Mouse (Mus musculus) CH12.LX (cell line): Measurements from ENCODE around the gene Casz1. TPM values are rescaled to one million over a fixed set of nuclear protein-coding genes. Genes with fewer than 3 reads are reported as not detected.

Source experiments
- DNase-seq: peaks from one replicate; pipeline ENCODE4 v3.0.0-alpha.2; 2013; ENCODE audit errors: extremely low read depth
- H3K27ac ChIP-seq: 2 replicates; pipeline ENCODE4 v1.5.1; 2012; ENCODE audit warnings: low read depth, mild to moderate bottlenecking, control low read depth, moderate library complexity; ENCODE audit not compliant: insufficient read depth
- H3K27me3 ChIP-seq: replicated peaks from 2 replicates; pipeline ENCODE3; 2012; ENCODE audit warnings: inconsistent platforms
- H3K36me3 ChIP-seq, 2 experiments: replicated peaks in 1 of 2; 2 replicates each; pipeline versions ENCODE3 to v1.6.1; 2012; ENCODE audit warnings: inconsistent platforms in 1 of 2, low read length in 1 of 2, mild to moderate bottlenecking in 1 of 2, mixed read lengths in 1 of 2, moderate library complexity in 1 of 2; ENCODE audit not compliant: control insufficient read depth in 1 of 2, insufficient read depth in 1 of 2
- H3K4me1 ChIP-seq, 2 experiments: 2 replicates each; pipeline ENCODE4 v1.6.1; 2012; ENCODE audit warnings: inconsistent platforms in 1 of 2, moderate library complexity in 1 of 2; ENCODE audit not compliant: insufficient read depth in 2 of 2, control insufficient read depth in 1 of 2
- H3K4me2 ChIP-seq: 2 replicates; pipeline ENCODE4 v1.6.1; 2012; ENCODE audit warnings: low read depth, mild to moderate bottlenecking, control low read depth; ENCODE audit not compliant: poor library complexity, insufficient read depth, severe bottlenecking
- H3K4me3 ChIP-seq, 3 experiments: fragments of 150-350 bp in 1 of 3; sonication (generic) in 1 of 3; replicated peaks in 1 of 3; 2 replicates each; pipeline versions ENCODE3 to v1.5.1; 2011 to 2012; ENCODE audit warnings: low read depth in 2 of 3, low read length in 2 of 3, mild to moderate bottlenecking in 2 of 3, moderate library complexity in 2 of 3, control low read depth in 1 of 3, improper control_type of control experiment in 1 of 3, inconsistent platforms in 1 of 3, mixed read lengths in 1 of 3; ENCODE audit not compliant: poor library complexity in 1 of 3
- H3K79me2 ChIP-seq: replicated peaks from 2 replicates; pipeline ENCODE4 v1.6.1; 2012; ENCODE audit warnings: mild to moderate bottlenecking, moderate library complexity; ENCODE audit not compliant: control insufficient read depth, poor library complexity, insufficient read depth, severe bottlenecking; ENCODE audit errors: extremely low read depth
- H3K9ac ChIP-seq: 2 replicates; pipeline ENCODE4 v1.6.1; 2012; ENCODE audit warnings: low read depth, mild to moderate bottlenecking, control low read depth, moderate library complexity; ENCODE audit not compliant: insufficient read depth
- H3K9me3 ChIP-seq: replicated peaks from 2 replicates; pipeline ENCODE3; 2012; ENCODE audit warnings: low read length, inconsistent platforms, mixed read lengths
- BHLHE40 ChIP-seq: IDR thresholded peaks from 2 replicates; pipeline ENCODE4 v1.6.1; 2011; ENCODE audit warnings: mild to moderate bottlenecking, low read depth, low read length, improper control_type of control experiment
- CHD1 ChIP-seq: IDR thresholded peaks from 2 replicates; pipeline ENCODE4 v1.6.1; 2012; ENCODE audit warnings: low read depth, low read length, improper control_type of control experiment, inconsistent platforms
- ELF1 ChIP-seq: IDR thresholded peaks from 2 replicates; pipeline ENCODE4 v1.6.1; 2014; ENCODE audit warnings: low read depth, mild to moderate bottlenecking, inconsistent platforms, low read length, improper control_type of control experiment
- HCFC1 ChIP-seq: IDR thresholded peaks from 2 replicates; pipeline ENCODE4 v1.6.1; 2012; ENCODE audit warnings: low read depth, mild to moderate bottlenecking, inconsistent platforms, low read length, improper control_type of control experiment
- MAFK ChIP-seq: IDR thresholded peaks from 2 replicates; pipeline ENCODE4 v1.6.1; 2011; ENCODE audit warnings: low read length, improper control_type of control experiment; ENCODE audit not compliant: insufficient replicate concordance
- MEF2A ChIP-seq: IDR thresholded peaks from 2 replicates; pipeline ENCODE4 v1.6.1; 2014; ENCODE audit warnings: low read depth, mild to moderate bottlenecking, inconsistent platforms, low read length, improper control_type of control experiment, borderline replicate concordance
- MXI1 ChIP-seq: IDR thresholded peaks from 2 replicates; pipeline ENCODE4 v1.6.1; 2011; ENCODE audit warnings: mild to moderate bottlenecking, low read depth, low read length, improper control_type of control experiment
- MYC ChIP-seq: IDR thresholded peaks from 2 replicates; pipeline ENCODE4 v1.6.1; 2011; ENCODE audit warnings: low read depth, mild to moderate bottlenecking, improper control_type of control experiment, low read length
- NRF1 ChIP-seq: IDR thresholded peaks from 2 replicates; pipeline ENCODE4 v1.6.1; 2014; ENCODE audit warnings: low read depth, mild to moderate bottlenecking, inconsistent platforms, low read length, improper control_type of control experiment, moderate library complexity
- PAX5 ChIP-seq: IDR thresholded peaks from 2 replicates; pipeline ENCODE4 v1.6.1; 2012; ENCODE audit warnings: low read length, inconsistent platforms, mixed read lengths
- POLR2A ChIP-seq: IDR thresholded peaks from 2 replicates; pipeline ENCODE4 v1.6.1; 2011; ENCODE audit warnings: low read depth, mild to moderate bottlenecking, improper control_type of control experiment, low read length
- POLR2AphosphoS2 ChIP-seq: IDR thresholded peaks from 2 replicates; pipeline ENCODE4 v1.6.1; 2011; ENCODE audit warnings: low read depth, low read length, improper control_type of control experiment
- RAD21 ChIP-seq: IDR thresholded peaks from 2 replicates; pipeline ENCODE4 v1.6.1; 2011; ENCODE audit warnings: low read depth, mild to moderate bottlenecking, low read length, improper control_type of control experiment, moderate library complexity
- SIN3A ChIP-seq: IDR thresholded peaks from 2 replicates; pipeline ENCODE4 v1.6.1; 2012; ENCODE audit warnings: low read length, improper control_type of control experiment, inconsistent platforms
- TBP ChIP-seq: conservative IDR thresholded peaks from 2 replicates; pipeline ENCODE4 v1.6.1; 2011; ENCODE audit warnings: low read depth, low read length, improper control_type of control experiment
- UBTF ChIP-seq: IDR thresholded peaks from 2 replicates; pipeline ENCODE4 v1.6.1; 2012; ENCODE audit warnings: low read depth, mild to moderate bottlenecking, inconsistent platforms, low read length, improper control_type of control experiment, moderate library complexity
- USF1 ChIP-seq: IDR thresholded peaks from 2 replicates; pipeline ENCODE4 v1.6.1; 2014; ENCODE audit warnings: low read depth, mild to moderate bottlenecking, inconsistent platforms, low read length, improper control_type of control experiment
- ZKSCAN1 ChIP-seq: IDR thresholded peaks from 2 replicates; pipeline ENCODE4 v1.6.1; 2012; ENCODE audit warnings: low read depth, inconsistent platforms, low read length, improper control_type of control experiment, borderline replicate concordance
- ZMIZ1 ChIP-seq: IDR thresholded peaks from 2 replicates; pipeline ENCODE4 v1.6.1; 2012; ENCODE audit warnings: low read depth, mild to moderate bottlenecking, inconsistent platforms, low read length, improper control_type of control experiment
- dilution Hi-C: fragments of 300-500 bp; cut with MboI; formaldehyde crosslinking; loops from 2 replicates; pipeline ENCODE4 v1.14.3; 2020; ENCODE audit warnings: low sequenced_read_pairs; ENCODE audit not compliant: extremely low pct_unique_long_range_greater_than_20kb, extremely low pct_ligation_motif_present
- in situ Hi-C: fragments of 300-500 bp; cut with MboI; formaldehyde crosslinking; loops from 3 replicates; pipeline ENCODE4 v1.14.3; 2019; ENCODE audit warnings: low sequenced_read_pairs, low pct_ligation_motif_present, low pct_unique_long_range_greater_than_20kb, mixed read lengths
- polyA plus RNA-seq: library from polyadenylated mRNA; unstranded; fragments of >175 nt; gene quantifications from 2 replicates; pipeline ENCODE4 v1.2.1, GENCODE M21; 2012; ENCODE audit warnings: low read depth; ENCODE audit not compliant: insufficient read length
- total RNA-seq, 2 experiments: library from RNA; depleted of rRNA; stranded (reverse); fragments of 300-350 nt in 1 of 2; fragments of >200 nt in 1 of 2; gene quantifications; 2 replicates each; pipeline ENCODE4 v1.2.3; 2012 to 2014

Casz1 gene
- total RNA-seq (2012; rRNA removed) (0.13 and 0.17 TPM in 2 replicates), total RNA-seq (2014; rRNA removed) (0.12 and 0.23 TPM in 2 replicates), polyA plus RNA-seq (0.36 and 0.37 TPM in 2 replicates)

DNA sequence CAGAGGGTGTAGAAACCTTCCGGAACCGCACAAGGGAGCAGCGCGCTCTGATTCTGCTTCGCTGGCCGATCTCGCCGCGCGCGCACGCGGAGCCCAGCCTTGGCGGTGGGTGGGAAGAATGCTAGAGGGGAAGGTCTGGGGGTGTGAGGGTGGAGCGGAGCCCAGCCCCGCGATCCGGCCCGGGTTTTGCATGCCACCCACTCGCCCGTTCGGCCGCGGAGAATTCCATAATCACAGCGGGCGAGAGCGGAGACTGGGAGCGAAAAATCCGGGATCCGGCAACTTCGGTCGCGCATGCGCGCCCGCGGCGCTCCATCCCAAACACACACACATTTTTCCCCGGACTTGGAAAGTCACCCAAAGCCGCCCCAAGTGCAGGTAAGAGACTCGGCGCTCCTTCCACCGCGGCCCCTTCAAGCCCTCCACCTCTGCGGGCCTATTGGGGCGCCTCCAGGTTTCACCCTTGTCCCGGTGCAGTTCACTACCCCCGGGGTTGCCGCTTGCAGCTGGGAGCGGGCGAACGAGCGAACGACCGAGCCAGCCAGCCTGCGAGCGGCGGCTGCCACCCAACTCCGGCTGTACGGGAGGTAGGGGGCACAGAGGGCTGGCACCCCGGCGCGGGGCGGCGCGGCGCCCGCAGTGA is at the start of gene Casz1:
Gene Casz1 (plus strand): TSS at position 293 of the 643 bp plus-strand sequence.
- dilution Hi-C loops: no loop called here
- Histone ChIP-seq H3K4me2 (no peak within 1 kb of the TSS), H3K27me3 (peaks cover 94% of the 10 kb centered on the region), H3K36me3 (no peaks in the 10 kb centered on the region), H3K9ac (no peak within 1 kb of the TSS), H3K4me3 (no peak within 1 kb of the TSS), H3K9me3 (peaks cover 7% of the 10 kb centered on the region), H3K79me2 (no peaks in the 10 kb centered on the region), H3K4me1 (no peaks in the 10 kb centered on the region), H3K27ac (no peak within 1 kb of the TSS)
- no peak for DNase-seq
- in situ Hi-C loops: no loop called here
- TF ChIP-seq BHLHE40: no peak
- no peak for TF ChIP-seq MAFK
- no peak for TF ChIP-seq ZMIZ1
- TF ChIP-seq MXI1: no peak
- no peak for TF ChIP-seq POLR2A
- no peak for TF ChIP-seq UBTF

DNA sequence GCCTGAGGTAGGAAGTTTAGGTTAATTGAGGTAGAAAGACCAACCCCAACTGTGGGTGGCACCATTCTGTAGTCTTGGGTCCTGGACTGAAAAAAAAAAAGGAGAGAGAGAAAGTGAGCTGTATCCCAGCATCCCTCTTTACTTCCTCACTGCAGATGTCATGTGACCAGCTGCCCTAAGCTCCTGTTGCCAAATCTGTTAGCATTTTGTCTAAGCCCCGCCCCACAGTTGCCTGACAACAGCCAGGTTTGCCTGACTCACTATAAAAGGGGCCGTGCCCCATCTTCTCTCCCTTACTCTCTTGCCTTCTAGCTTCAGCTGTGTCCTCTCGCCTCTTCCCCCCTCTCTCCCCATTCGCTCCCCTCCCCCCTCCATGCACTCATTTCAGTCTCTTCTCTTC is 45.4 kb upstream of the Casz1 start:
- no peaks in the 10 kb centered on the region for H3K27me3 ChIP-seq
- H3K79me2 ChIP-seq: no peaks in the 10 kb centered on the region
- in situ Hi-C loops: no loop called here
- H3K36me3 ChIP-seq: no peaks in the 10 kb centered on the region
- no peak overlapping the region for H3K4me3 ChIP-seq
- dilution Hi-C loops: no loop called here
- H3K9me3 ChIP-seq: no peaks in the 10 kb centered on the region
- TF ChIP-seq SIN3A: no peak
- no peak for TF ChIP-seq RAD21
- no peak for TF ChIP-seq HCFC1
- TF ChIP-seq ZKSCAN1: no peak
- TF ChIP-seq MYC: no peak
- TF ChIP-seq USF1: no peak
- TF ChIP-seq MEF2A: no peak
- no peak for TF ChIP-seq POLR2A
- TF ChIP-seq CHD1: no peak
- no peak for TF ChIP-seq MXI1
- no peak for TF ChIP-seq NRF1
- no peak for TF ChIP-seq TBP
- no peak for TF ChIP-seq ELF1
- TF ChIP-seq POLR2AphosphoS2: no peak
- TF ChIP-seq PAX5: no peak
- no peak for TF ChIP-seq MAFK
- no peak overlapping the region for H3K9ac ChIP-seq
- no peak overlapping the region for H3K27ac ChIP-seq
- DNase-seq: peak; percentile 19
- no peak overlapping the region for H3K4me2 ChIP-seq
- H3K4me1 ChIP-seq: peaks cover 5 to 6% of the 10 kb centered on the region in 2 experiments
